Mouse (Mus musculus) thymus, adult 2 months (tissue): ENCODE measurements around the gene Wdhd1.

ENCODE experiments used
- CTCF ChIP-seq: fragments of 200-500 bp; IDR thresholded peaks from 2 replicates; pipeline ENCODE4 v1.5.1; 2012; ENCODE audit warnings: mild to moderate bottlenecking, control low read depth, low read length, moderate library complexity, borderline replicate concordance; ENCODE audit not compliant: control insufficient read depth, poor library complexity, insufficient read depth; ENCODE audit errors: extremely low read depth
- POLR2A ChIP-seq: fragments of 200-500 bp; IDR thresholded peaks from 2 replicates; pipeline ENCODE4 v1.6.1; 2012; ENCODE audit warnings: mild to moderate bottlenecking, low read length, control low read depth, moderate library complexity; ENCODE audit not compliant: control insufficient read depth, poor library complexity, insufficient read depth; ENCODE audit errors: extremely low read depth

- TF ChIP-seq CTCF: no peak
- no peak for TF ChIP-seq POLR2A
Measured at GRCm38 (mm10) chr14:47208564-47209493, 67.8 kb downstream of the Wdhd1 start.
